Mouse (Mus musculus) thymus, adult 2 months (tissue): Measurements from ENCODE around the gene Kcne3.

Source experiments
- CTCF ChIP-seq: fragments of 200-500 bp; IDR thresholded peaks from 2 replicates; pipeline ENCODE4 v1.5.1; 2012; ENCODE audit warnings: mild to moderate bottlenecking, control low read depth, low read length, moderate library complexity, borderline replicate concordance; ENCODE audit not compliant: control insufficient read depth, poor library complexity, insufficient read depth; ENCODE audit errors: extremely low read depth
- POLR2A ChIP-seq: fragments of 200-500 bp; IDR thresholded peaks from 2 replicates; pipeline ENCODE4 v1.6.1; 2012; ENCODE audit warnings: mild to moderate bottlenecking, low read length, control low read depth, moderate library complexity; ENCODE audit not compliant: control insufficient read depth, poor library complexity, insufficient read depth; ENCODE audit errors: extremely low read depth

DNA sequence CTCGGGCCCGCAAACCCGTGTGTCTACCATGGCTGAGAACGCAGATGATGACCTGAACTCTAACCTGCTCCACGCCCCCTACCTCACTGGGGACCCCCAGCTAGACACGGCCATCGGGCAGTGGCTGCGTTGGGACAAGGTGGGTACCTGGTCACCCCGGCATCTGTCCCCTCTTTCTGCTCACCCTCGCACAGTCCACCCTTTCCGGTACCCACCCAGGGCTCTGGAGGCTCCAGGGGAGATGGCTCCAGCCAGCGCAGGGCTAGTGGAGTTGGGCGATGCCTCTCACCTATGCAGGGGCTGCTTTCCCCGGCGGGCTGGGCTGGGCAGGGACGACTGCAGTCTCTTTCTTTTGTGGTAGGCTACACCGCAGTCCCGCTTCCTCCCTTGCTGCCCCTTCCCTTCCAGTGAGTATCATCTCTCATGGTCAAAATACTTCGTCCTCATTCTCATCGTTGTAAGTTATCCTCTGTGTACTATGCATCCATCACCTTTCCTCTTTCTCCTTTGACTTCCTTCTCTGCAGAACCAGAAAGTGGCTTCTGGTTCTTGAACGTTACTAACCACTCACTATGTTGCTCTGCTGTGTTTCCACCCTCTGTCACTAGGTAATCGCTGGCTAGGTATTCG is 51.7 kb downstream of the Kcne3 start:
- TF ChIP-seq CTCF, result no peak
- TF ChIP-seq POLR2A, result no peak
